Mouse (Mus musculus) brain, embryonic 14.5 days (tissue): Measurements from ENCODE around the gene Gm10295. TPM values are rescaled to one million over a fixed set of nuclear protein-coding genes. Genes with fewer than 3 reads are reported as not detected.

ENCODE experiments used
- DNase-seq: peaks from one replicate; pipeline ENCODE4 v3.0.0-alpha.2; 2011; ENCODE audit warnings: low read depth
- CTCF ChIP-seq: fragments of 200-500 bp; IDR thresholded peaks from 2 replicates; pipeline ENCODE4 v1.5.1; 2012; ENCODE audit warnings: inconsistent platforms, mild to moderate bottlenecking, moderate library complexity, borderline replicate concordance; ENCODE audit not compliant: insufficient read depth, insufficient read length; ENCODE audit errors: extremely low read depth
- POLR2A ChIP-seq: fragments of 200-500 bp; IDR thresholded peaks from 2 replicates; pipeline ENCODE4 v1.6.1; 2012; ENCODE audit warnings: mild to moderate bottlenecking, inconsistent platforms, borderline replicate concordance; ENCODE audit not compliant: poor library complexity, insufficient read depth, insufficient read length, severe bottlenecking; ENCODE audit errors: extremely low read depth
- polyA plus RNA-seq: library from polyadenylated mRNA; depleted of rRNA; stranded (reverse); fragments of >200 nt; gene quantifications from 2 replicates; pipeline ENCODE4 v1.2.3, GENCODE M21; 2012; rRNA removed

The Gm10295 gene
- not detected in 2 replicates for polyA plus RNA-seq

- peak; percentile 17 for DNase-seq
- TF ChIP-seq POLR2A (no peak), CTCF (no peak)
Measured at GRCm38 (mm10) chr7:71351364-71351763, at the start of gene Gm10295. Gm10295 (minus strand) TSS chr7:71351485.

GRCm38 (mm10) chr7:71401032-71401431 lies 49.7 kb upstream of the Gm10295 start:
- DNase-seq, result no peak
- TF ChIP-seq POLR2A (no peak), CTCF (no peak)

DNA sequence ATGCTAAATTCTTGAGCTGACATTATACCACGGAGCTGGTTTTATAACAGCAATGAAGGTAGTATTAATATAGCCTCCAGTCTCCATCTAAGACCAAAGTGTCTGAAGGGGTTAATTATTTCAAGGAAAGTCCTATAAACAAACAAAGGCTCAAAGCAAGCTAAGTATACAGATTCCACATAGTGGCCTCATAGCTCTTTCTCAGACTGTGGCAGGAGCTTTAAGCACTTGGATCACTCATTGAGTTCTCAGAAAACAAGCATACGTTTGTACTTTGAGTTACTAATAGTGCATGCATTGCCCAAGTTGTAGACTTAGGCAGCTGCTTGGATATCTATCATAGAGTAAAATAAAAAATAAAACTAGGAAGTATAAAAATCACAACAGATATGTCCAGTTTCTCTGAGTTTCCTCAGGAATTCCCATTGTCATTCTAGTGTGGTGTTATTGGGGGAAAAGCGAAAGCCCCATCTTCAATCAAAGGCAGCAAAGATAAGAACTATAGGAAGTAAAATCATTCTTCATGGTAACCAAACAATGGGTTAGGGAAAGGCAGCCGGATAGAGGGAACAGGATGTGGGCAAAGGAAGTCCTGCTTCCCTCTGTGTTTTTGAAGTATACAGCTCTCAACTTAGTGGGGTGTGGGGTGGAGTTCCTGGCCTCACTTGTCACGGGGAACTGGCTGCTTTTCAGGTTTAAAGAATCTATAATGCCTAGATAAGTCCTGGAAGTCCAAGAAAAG lies 48.8 kb upstream of the Gm10295 start:
- TF ChIP-seq POLR2A (no peak), CTCF (no peak)
- no peak for DNase-seq

DNA sequence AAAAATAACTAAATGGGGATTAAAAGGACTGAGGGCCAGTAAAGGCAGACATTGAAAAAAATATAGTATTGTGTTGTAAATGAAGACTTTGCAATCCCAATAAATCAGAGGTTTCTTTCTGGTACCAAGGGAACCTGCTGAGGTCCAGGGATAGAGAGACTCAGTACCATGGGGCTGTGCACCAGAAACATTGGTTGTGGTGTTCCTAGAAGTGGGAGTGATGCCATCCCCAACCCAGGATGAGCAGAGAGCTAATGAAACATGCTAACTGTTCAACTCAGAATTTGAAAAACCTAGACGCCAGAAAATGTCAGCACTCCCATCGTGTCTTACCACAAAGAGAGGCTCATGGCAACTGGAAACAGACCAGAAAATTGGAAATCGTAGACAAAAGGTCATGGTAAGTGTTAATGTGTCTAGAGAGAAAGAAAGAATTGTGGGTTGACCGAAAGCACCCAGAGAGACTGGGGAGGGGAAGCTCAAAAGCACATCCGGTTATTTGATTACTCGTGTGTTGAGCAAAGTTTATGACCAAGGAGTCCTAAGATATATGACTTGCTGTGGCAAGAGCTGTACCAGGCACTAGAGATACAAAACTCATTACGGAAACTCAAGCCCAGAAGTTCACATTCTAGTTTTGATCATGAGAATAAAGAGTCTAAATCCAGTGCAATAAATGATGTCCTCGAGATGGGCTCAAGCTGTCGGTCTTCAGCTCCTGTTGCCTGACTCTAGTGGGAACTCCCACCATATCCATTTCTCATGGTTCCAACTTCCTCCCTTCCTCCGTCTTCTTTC lies 47.9 kb upstream of the Gm10295 start:
- no peak for TF ChIP-seq CTCF
- TF ChIP-seq POLR2A, result no peak
- no peak for DNase-seq

GRCm38 (mm10) chr7:71398389-71398788 lies 47.1 kb upstream of the Gm10295 start:
- TF ChIP-seq POLR2A, result no peak
- no peak for TF ChIP-seq CTCF

DNA sequence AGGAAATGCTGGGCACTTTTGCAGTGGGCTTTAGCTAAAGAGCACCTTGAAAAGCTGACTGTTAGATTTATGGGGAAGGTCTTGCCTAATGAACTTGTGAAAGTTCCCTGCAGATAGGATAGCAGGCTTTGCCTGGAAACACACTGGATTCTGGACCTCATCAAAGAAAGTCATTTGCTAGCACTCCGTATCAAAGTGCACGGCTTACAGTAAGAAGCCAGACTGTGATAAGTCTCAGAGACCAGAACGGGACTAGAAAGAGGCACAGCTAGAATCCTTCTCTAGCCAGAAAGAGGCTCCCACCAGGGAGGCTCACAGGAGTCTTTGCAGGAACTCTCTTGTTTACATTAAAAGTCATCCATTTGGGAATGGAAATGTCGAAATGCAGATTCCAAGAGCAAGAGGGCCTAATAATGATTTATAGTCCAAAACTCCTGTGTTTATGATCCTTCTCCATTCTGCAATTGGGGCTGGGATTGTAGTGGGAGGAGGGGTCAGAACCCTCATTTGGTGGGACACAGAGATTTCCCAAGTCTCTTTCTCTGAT lies 41.6 kb upstream of the Gm10295 start:
- no peak for TF ChIP-seq POLR2A
- no peak for TF ChIP-seq CTCF
- DNase-seq, result no peak

More at GRCm38 (mm10) chr7:71398389-71398788, 47.1 kb upstream of the Gm10295 start:
- no peak for DNase-seq

GRCm38 (mm10) chr7:71391333-71391732 lies 40.0 kb upstream of the Gm10295 start:
- no peak for DNase-seq
- TF ChIP-seq POLR2A, result no peak
- TF ChIP-seq CTCF, result no peak

- no peak for DNase-seq
- TF ChIP-seq CTCF (no peak), POLR2A (no peak)
Measured at GRCm38 (mm10) chr7:71390291-71390690, 39.0 kb upstream of the Gm10295 start.

- TF ChIP-seq POLR2A, result no peak
- no peak for TF ChIP-seq CTCF
- peak; percentile 49 for DNase-seq
Measured at GRCm38 (mm10) chr7:71386050-71386449, 34.8 kb upstream of the Gm10295 start.

DNA sequence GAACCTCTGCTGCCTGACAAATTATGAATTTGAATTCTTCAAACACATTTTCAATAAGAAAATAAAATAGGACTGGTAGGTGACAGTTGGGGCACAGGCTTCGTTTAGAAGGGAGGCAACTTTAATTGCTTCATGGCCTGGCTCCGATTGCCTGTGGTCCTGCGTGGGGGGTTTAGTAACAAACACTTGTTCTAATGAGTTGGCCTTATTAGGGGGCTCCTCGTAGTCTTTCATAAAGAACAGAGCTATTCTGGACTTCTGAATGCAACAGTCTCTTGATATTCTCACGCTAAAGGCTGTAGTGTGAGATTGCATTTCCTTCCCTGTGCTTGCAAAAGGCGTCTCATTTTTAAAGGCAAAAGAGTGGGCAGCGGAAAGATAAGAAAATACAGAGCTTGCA lies 33.6 kb upstream of the Gm10295 start:
- peak; percentile 70 for DNase-seq

GRCm38 (mm10) chr7:71383341-71384130 lies 32.3 kb upstream of the Gm10295 start:
- no peak for TF ChIP-seq POLR2A
- no peak for TF ChIP-seq CTCF
- DNase-seq, result peak; percentile 93

More for the DNA sequence above, 33.6 kb upstream of the Gm10295 start:
- TF ChIP-seq CTCF (no peak), POLR2A (no peak)

- TF ChIP-seq CTCF, result no peak
- no peak for TF ChIP-seq POLR2A
- DNase-seq, result peak; percentile 65
Measured at GRCm38 (mm10) chr7:71379826-71380825, 28.8 kb upstream of the Gm10295 start.
